Mouse (Mus musculus): Measurements from ENCODE around the gene Pla2g15. TPM values are rescaled to one million over a fixed set of nuclear protein-coding genes. Genes with fewer than 3 reads are reported as not detected.

The Pla2g15 gene
- 7.2 and 7.7 TPM in 2 replicates for polyA plus RNA-seq (2015; fragmentation: Nextera tagmentation; extraction: Ambion mirVana)

- ATAC-seq (peak; percentile 95), DNase-seq (peak; percentile 93)
- no peak for TF ChIP-seq CTCF (IDR thresholded peaks at IDR 0.05; ENCODE audit: low read depth)
- TF ChIP-seq EP300 (IDR thresholded peaks at IDR 0.05; ENCODE audit: low read depth): no peak
- H3K27ac ChIP-seq (ENCODE audit: low read depth): peak within 1 kb of the TSS; percentile 79
- H3K4me3 ChIP-seq (ENCODE audit: low read depth, low read length): peak within 1 kb of the TSS; percentile 64
- 1% methylated on average over 38 of the region's 38 CpGs for WGBS (ENCODE audit: insufficient replicate concordance)
- no peaks in the 10 kb centered on the region for H3K27me3 ChIP-seq (ENCODE audit: insufficient read depth, low read length)
- no peaks in the 10 kb centered on the region for H3K36me3 ChIP-seq (replicated peaks; ENCODE audit: insufficient read depth, low read length)
- peaks cover 10% of the 10 kb centered on the region; the same call in 1 of the 2 replicates for H3K4me1 ChIP-seq (ENCODE audit: insufficient read depth)
- peak within 1 kb of the TSS; percentile 45 for H3K9ac ChIP-seq (replicated peaks)
- H3K4me2 ChIP-seq (ENCODE audit: low read depth, low read length): peak within 1 kb of the TSS; percentile 84
- no peaks in the 10 kb centered on the region for H3K9me3 ChIP-seq (ENCODE audit: low read length)
Measured at GRCm38 (mm10) chr8:106149801-106150652, at the start of gene Pla2g15. Pla2g15 (plus strand) TSS chr8:106150399.

GRCm38 (mm10) chr8:106102321-106102720, 47.9 kb upstream of the Pla2g15 start:
- H3K4me3 ChIP-seq (ENCODE audit: low read depth, low read length): no peak overlapping the region
- 82% methylated on average over 4 of the region's 4 CpGs for WGBS (ENCODE audit: insufficient replicate concordance)
- no peak overlapping the region for H3K27ac ChIP-seq (ENCODE audit: low read depth)
- H3K4me1 ChIP-seq (ENCODE audit: insufficient read depth): no peaks in the 10 kb centered on the region
- no peaks in the 10 kb centered on the region for H3K27me3 ChIP-seq (ENCODE audit: insufficient read depth, low read length)
- ATAC-seq (no peak), DNase-seq (no peak)
- H3K9me3 ChIP-seq (ENCODE audit: low read length): no peaks in the 10 kb centered on the region
- H3K4me2 ChIP-seq (ENCODE audit: low read depth, low read length): no peak overlapping the region
- no peak for TF ChIP-seq EP300 (IDR thresholded peaks at IDR 0.05; ENCODE audit: low read depth)
- TF ChIP-seq CTCF (IDR thresholded peaks at IDR 0.05; ENCODE audit: low read depth): no peak
- H3K9ac ChIP-seq (replicated peaks): no peak overlapping the region
- peaks cover 41% of the 10 kb centered on the region for H3K36me3 ChIP-seq (replicated peaks; ENCODE audit: insufficient read depth, low read length)

- no peak for DNase-seq
- ATAC-seq: no peak
Measured at GRCm38 (mm10) chr8:106103888-106104287, 46.3 kb upstream of the Pla2g15 start.

GRCm38 (mm10) chr8:106106193-106106592, 44.0 kb upstream of the Pla2g15 start:
- Histone ChIP-seq H3K4me2 (ENCODE audit: low read depth, low read length) (no peak overlapping the region), H3K36me3 (replicated peaks; ENCODE audit: insufficient read depth, low read length) (peaks cover 57% of the 10 kb centered on the region), H3K9me3 (ENCODE audit: low read length) (no peaks in the 10 kb centered on the region), H3K27ac (ENCODE audit: low read depth) (no peak overlapping the region), H3K9ac (replicated peaks) (no peak overlapping the region), H3K27me3 (ENCODE audit: insufficient read depth, low read length) (no peaks in the 10 kb centered on the region), H3K4me1 (ENCODE audit: insufficient read depth) (no peaks in the 10 kb centered on the region), H3K4me3 (ENCODE audit: low read depth, low read length) (no peak overlapping the region)
- DNase-seq: no peak
- ATAC-seq: no peak
- no peak for TF ChIP-seq EP300 (IDR thresholded peaks at IDR 0.05; ENCODE audit: low read depth)
- no peak for TF ChIP-seq CTCF (IDR thresholded peaks at IDR 0.05; ENCODE audit: low read depth)
- 49% methylated on average over 1 of the region's 1 CpGs for WGBS (ENCODE audit: insufficient replicate concordance)

More at GRCm38 (mm10) chr8:106103888-106104287, 46.3 kb upstream of the Pla2g15 start:
- TF ChIP-seq CTCF (IDR thresholded peaks at IDR 0.05; ENCODE audit: low read depth) (no peak), EP300 (IDR thresholded peaks at IDR 0.05; ENCODE audit: low read depth) (no peak)
- Histone ChIP-seq H3K36me3 (replicated peaks; ENCODE audit: insufficient read depth, low read length) (peaks cover 54% of the 10 kb centered on the region), H3K9me3 (ENCODE audit: low read length) (no peaks in the 10 kb centered on the region), H3K27ac (ENCODE audit: low read depth) (no peak overlapping the region), H3K27me3 (ENCODE audit: insufficient read depth, low read length) (no peaks in the 10 kb centered on the region), H3K9ac (replicated peaks) (no peak overlapping the region), H3K4me3 (ENCODE audit: low read depth, low read length) (no peak overlapping the region), H3K4me2 (ENCODE audit: low read depth, low read length) (no peak overlapping the region), H3K4me1 (ENCODE audit: insufficient read depth) (no peaks in the 10 kb centered on the region)
- WGBS (ENCODE audit: insufficient replicate concordance): 66% methylated on average over 2 of the region's 2 CpGs

- DNase-seq (no peak), ATAC-seq (no peak)
- Histone ChIP-seq H3K4me2 (ENCODE audit: low read depth, low read length) (no peak overlapping the region), H3K27me3 (ENCODE audit: insufficient read depth, low read length) (no peaks in the 10 kb centered on the region), H3K27ac (ENCODE audit: low read depth) (no peak overlapping the region), H3K4me3 (ENCODE audit: low read depth, low read length) (no peak overlapping the region), H3K9me3 (ENCODE audit: low read length) (no peaks in the 10 kb centered on the region), H3K36me3 (replicated peaks; ENCODE audit: insufficient read depth, low read length) (peaks cover 53% of the 10 kb centered on the region), H3K4me1 (ENCODE audit: insufficient read depth) (no peaks in the 10 kb centered on the region), H3K9ac (replicated peaks) (no peak overlapping the region)
- TF ChIP-seq EP300 (IDR thresholded peaks at IDR 0.05; ENCODE audit: low read depth) (no peak), CTCF (IDR thresholded peaks at IDR 0.05; ENCODE audit: low read depth) (no peak)
- 94% methylated on average over 4 of the region's 4 CpGs for WGBS (ENCODE audit: insufficient replicate concordance)
Measured at GRCm38 (mm10) chr8:106108080-106108479, 42.1 kb upstream of the Pla2g15 start.

- Histone ChIP-seq H3K27me3 (ENCODE audit: insufficient read depth, low read length) (no peaks in the 10 kb centered on the region), H3K27ac (ENCODE audit: low read depth) (no peak overlapping the region), H3K4me2 (ENCODE audit: low read depth, low read length) (no peak overlapping the region), H3K4me1 (ENCODE audit: insufficient read depth) (no peaks in the 10 kb centered on the region), H3K9ac (replicated peaks) (no peak overlapping the region), H3K9me3 (ENCODE audit: low read length) (no peaks in the 10 kb centered on the region), H3K4me3 (ENCODE audit: low read depth, low read length) (no peak overlapping the region), H3K36me3 (replicated peaks; ENCODE audit: insufficient read depth, low read length) (peaks cover 50% of the 10 kb centered on the region)
- TF ChIP-seq CTCF (IDR thresholded peaks at IDR 0.05; ENCODE audit: low read depth): no peak
- no peak for TF ChIP-seq EP300 (IDR thresholded peaks at IDR 0.05; ENCODE audit: low read depth)
- ATAC-seq: no peak
- 90% methylated on average over 3 of the region's 3 CpGs for WGBS (ENCODE audit: insufficient replicate concordance)
- no peak for DNase-seq
Measured at GRCm38 (mm10) chr8:106108729-106109128, 41.5 kb upstream of the Pla2g15 start.

Data from liver, postnatal 0 days (tissue).